Mouse (Mus musculus): ENCODE results near the gene Ccdc194. TPM values are rescaled to one million over a fixed set of nuclear protein-coding genes. Genes with fewer than 3 reads are reported as not detected.
A peak's percentile ranks its signal among the peaks of the same experiment; 100 is the strongest.

Ccdc194 gene
- polyA plus RNA-seq, 1 experiment from 2014 or later, result 0.27 TPM

DNA sequence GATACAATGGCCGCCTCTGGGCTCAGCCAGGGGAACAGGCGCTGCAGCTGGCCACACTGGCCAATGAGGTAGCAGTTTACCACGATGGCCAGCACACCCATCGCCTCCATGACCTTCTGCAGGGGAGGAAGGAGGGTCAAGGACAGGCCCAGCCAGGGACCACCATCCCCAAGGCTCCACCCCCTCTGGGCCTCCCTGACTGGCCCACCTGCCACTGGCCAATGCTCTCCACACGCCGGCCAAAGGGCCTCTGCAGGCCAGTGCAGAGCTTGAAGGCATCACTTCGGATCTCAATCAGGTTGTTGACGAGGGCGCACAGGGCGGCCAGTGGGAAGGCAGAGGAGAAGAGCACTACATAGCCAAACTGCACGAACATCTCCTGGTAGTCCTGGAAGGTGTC is 46.6 kb downstream of the Ccdc194 start:
- H3K27me3 ChIP-seq (ENCODE audit: control insufficient read depth, insufficient read depth, low read length), result no peaks in the 10 kb centered on the region
- H3K27ac ChIP-seq (ENCODE audit: low read depth, low read length), result no peak overlapping the region
- no peaks in the 10 kb centered on the region for H3K9me3 ChIP-seq (ENCODE audit: control insufficient read depth, low read length)
- H3K4me3 ChIP-seq (ENCODE audit: low read length), result no peak overlapping the region
- H3K4me2 ChIP-seq (replicated peaks; ENCODE audit: low read depth, low read length), result no peak overlapping the region
- ATAC-seq (ENCODE audit: low FRiP score, low TSS enrichment), result no peak
- 94% methylated on average over 11 of the region's 11 CpGs for WGBS
- H3K9ac ChIP-seq (ENCODE audit: low read depth, low read length), result no peak overlapping the region
- H3K4me1 ChIP-seq (ENCODE audit: control insufficient read depth, insufficient read depth, low read length), result peaks cover 14% of the 10 kb centered on the region
- H3K36me3 ChIP-seq (ENCODE audit: control insufficient read depth, insufficient read depth, low read length), result peaks cover 22% of the 10 kb centered on the region

DNA sequence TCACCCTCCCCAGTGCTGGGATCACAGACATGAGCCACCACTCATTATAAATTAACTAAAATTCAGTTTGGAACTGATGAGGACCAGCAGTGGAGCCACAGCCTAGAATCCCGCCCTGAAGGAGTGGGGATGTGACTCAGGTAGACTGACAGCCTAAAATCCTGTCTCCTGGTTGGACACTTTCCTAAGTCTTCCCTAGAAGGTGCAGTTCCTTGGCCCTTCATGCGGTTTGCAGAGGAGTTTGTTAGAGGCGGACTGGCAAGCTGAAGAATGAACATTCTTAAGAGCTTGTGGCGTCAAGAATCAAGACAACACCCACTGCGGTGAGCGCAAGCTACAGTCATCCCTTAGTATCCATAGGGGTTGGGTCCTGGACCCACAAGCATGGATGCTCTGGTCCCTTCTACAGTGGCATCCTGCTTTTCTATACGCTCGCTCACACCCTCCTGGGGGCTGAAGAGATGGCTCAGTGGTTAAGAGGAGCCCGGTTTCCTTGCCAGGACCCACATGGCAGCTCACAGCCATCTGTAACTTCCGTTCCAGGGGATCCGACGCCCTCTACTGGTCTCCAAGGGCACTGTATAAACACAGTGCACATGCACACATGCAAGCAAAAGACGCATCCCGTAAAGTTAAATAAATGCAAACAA is 48.2 kb downstream of the Ccdc194 start:
- Histone ChIP-seq H3K9ac (ENCODE audit: low read depth, low read length) (peak overlapping the region; percentile 72), H3K36me3 (ENCODE audit: control insufficient read depth, insufficient read depth, low read length) (peaks cover 35% of the 10 kb centered on the region)

GRCm38 (mm10) chr8:71476099-71476940 is 49.2 kb downstream of the Ccdc194 start:
- Histone ChIP-seq H3K4me2 (replicated peaks; ENCODE audit: low read depth, low read length) (peak overlapping the region; percentile 89), H3K27ac (ENCODE audit: low read depth, low read length) (peak overlapping the region; percentile 68), H3K9me3 (ENCODE audit: control insufficient read depth, low read length) (no peaks in the 10 kb centered on the region), H3K4me3 (ENCODE audit: low read length) (peak overlapping the region; percentile 53), H3K27me3 (ENCODE audit: control insufficient read depth, insufficient read depth, low read length) (no peaks in the 10 kb centered on the region), H3K4me1 (ENCODE audit: control insufficient read depth, insufficient read depth, low read length) (peaks cover 14% of the 10 kb centered on the region), H3K9ac (ENCODE audit: low read depth, low read length) (peak overlapping the region; percentile 72), H3K36me3 (ENCODE audit: control insufficient read depth, insufficient read depth, low read length) (peaks cover 40% of the 10 kb centered on the region)
- WGBS, result 1% methylated on average over 54 of the region's 121 CpGs
- ATAC-seq (ENCODE audit: low FRiP score, low TSS enrichment), result peak; percentile 75

More for the DNA sequence above, 48.2 kb downstream of the Ccdc194 start:
- H3K4me2 ChIP-seq (replicated peaks; ENCODE audit: low read depth, low read length), result peak overlapping the region; percentile 89
- peak overlapping the region; percentile 53 for H3K4me3 ChIP-seq (ENCODE audit: low read length)
- WGBS, result 48% methylated on average over 14 of the region's 14 CpGs
- H3K27me3 ChIP-seq (ENCODE audit: control insufficient read depth, insufficient read depth, low read length), result no peaks in the 10 kb centered on the region
- ATAC-seq (ENCODE audit: low FRiP score, low TSS enrichment), result no peak
- no peaks in the 10 kb centered on the region for H3K9me3 ChIP-seq (ENCODE audit: control insufficient read depth, low read length)
- H3K27ac ChIP-seq (ENCODE audit: low read depth, low read length), result no peak overlapping the region
- peaks cover 14% of the 10 kb centered on the region for H3K4me1 ChIP-seq (ENCODE audit: control insufficient read depth, insufficient read depth, low read length)

DNA sequence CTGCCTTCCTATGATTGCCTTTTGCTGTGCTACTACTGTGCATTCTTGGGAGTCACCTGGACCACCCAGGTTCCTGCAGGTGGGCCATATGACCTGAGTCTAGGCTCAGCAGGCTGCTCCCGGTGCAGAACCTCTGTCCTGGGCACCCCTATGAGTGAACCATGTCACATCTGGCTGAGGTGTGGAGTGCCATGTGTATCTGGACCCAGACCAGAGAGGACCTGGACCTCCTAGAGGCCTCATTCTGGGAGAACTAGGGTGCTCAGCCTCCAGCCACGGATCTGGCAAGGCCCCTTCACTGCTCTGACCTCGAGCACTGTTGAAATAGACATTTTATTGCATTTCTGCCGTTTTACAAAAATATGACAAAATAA is 49.8 kb downstream of the Ccdc194 start:
- Histone ChIP-seq H3K4me3 (ENCODE audit: low read length) (peak overlapping the region; percentile 53), H3K9ac (ENCODE audit: low read depth, low read length) (peak overlapping the region; percentile 72; the same call in 1 of the 2 replicates), H3K27me3 (ENCODE audit: control insufficient read depth, insufficient read depth, low read length) (no peaks in the 10 kb centered on the region), H3K9me3 (ENCODE audit: control insufficient read depth, low read length) (no peaks in the 10 kb centered on the region), H3K27ac (ENCODE audit: low read depth, low read length) (peak overlapping the region; percentile 68), H3K36me3 (ENCODE audit: control insufficient read depth, insufficient read depth, low read length) (peaks cover 46% of the 10 kb centered on the region), H3K4me2 (replicated peaks; ENCODE audit: low read depth, low read length) (peak overlapping the region; percentile 89), H3K4me1 (ENCODE audit: control insufficient read depth, insufficient read depth, low read length) (peaks cover 11% of the 10 kb centered on the region)
- no peak; the same call in 1 of the 2 replicates for ATAC-seq (ENCODE audit: low FRiP score, low TSS enrichment)
- 25% methylated on average over 4 of the region's 4 CpGs for WGBS

GRCm38 (mm10) chr8:71474785-71475701 is 50.5 kb downstream of the Ccdc194 start:
- H3K27me3 ChIP-seq (ENCODE audit: control insufficient read depth, insufficient read depth, low read length), result no peaks in the 10 kb centered on the region
- H3K9ac ChIP-seq (ENCODE audit: low read depth, low read length), result no peak overlapping the region
- no peak overlapping the region for H3K4me3 ChIP-seq (ENCODE audit: low read length)
- 88% methylated on average over 25 of the region's 25 CpGs for WGBS
- H3K4me1 ChIP-seq (ENCODE audit: control insufficient read depth, insufficient read depth, low read length), result peaks cover 11% of the 10 kb centered on the region; the same call in 1 of the 2 replicates
- no peaks in the 10 kb centered on the region for H3K9me3 ChIP-seq (ENCODE audit: control insufficient read depth, low read length)
- ATAC-seq (ENCODE audit: low FRiP score, low TSS enrichment), result no peak
- H3K27ac ChIP-seq (ENCODE audit: low read depth, low read length), result 0 out of 2 replicates have a peak overlapping the region, but pooled peaks have one; percentile 68
- H3K4me2 ChIP-seq (replicated peaks; ENCODE audit: low read depth, low read length), result no peak overlapping the region
- H3K36me3 ChIP-seq (ENCODE audit: control insufficient read depth, insufficient read depth, low read length), result peaks cover 47% of the 10 kb centered on the region

- Histone ChIP-seq H3K4me3 (ENCODE audit: low read length) (no peak overlapping the region), H3K27ac (ENCODE audit: low read depth, low read length) (no peak overlapping the region), H3K4me2 (replicated peaks; ENCODE audit: low read depth, low read length) (no peak overlapping the region), H3K36me3 (ENCODE audit: control insufficient read depth, insufficient read depth, low read length) (peaks cover 47% of the 10 kb centered on the region), H3K9me3 (ENCODE audit: control insufficient read depth, low read length) (no peaks in the 10 kb centered on the region), H3K4me1 (ENCODE audit: control insufficient read depth, insufficient read depth, low read length) (peaks cover 11% of the 10 kb centered on the region; the same call in 1 of the 2 replicates), H3K27me3 (ENCODE audit: control insufficient read depth, insufficient read depth, low read length) (no peaks in the 10 kb centered on the region), H3K9ac (ENCODE audit: low read depth, low read length) (no peak overlapping the region)
- no peak for ATAC-seq (ENCODE audit: low FRiP score, low TSS enrichment)
- WGBS, result 94% methylated on average over 18 of the region's 18 CpGs
These were observed 51.2 kb downstream of the Ccdc194 start for GRCm38 (mm10) chr8:71474344-71474743.

- Histone ChIP-seq H3K4me3 (ENCODE audit: low read length) (no peak overlapping the region), H3K4me2 (replicated peaks; ENCODE audit: low read depth, low read length) (no peak overlapping the region), H3K36me3 (ENCODE audit: control insufficient read depth, insufficient read depth, low read length) (peaks cover 47% of the 10 kb centered on the region), H3K27ac (ENCODE audit: low read depth, low read length) (no peak overlapping the region), H3K9ac (ENCODE audit: low read depth, low read length) (no peak overlapping the region), H3K9me3 (ENCODE audit: control insufficient read depth, low read length) (no peaks in the 10 kb centered on the region), H3K4me1 (ENCODE audit: control insufficient read depth, insufficient read depth, low read length) (peaks cover 11% of the 10 kb centered on the region; the same call in 1 of the 2 replicates), H3K27me3 (ENCODE audit: control insufficient read depth, insufficient read depth, low read length) (no peaks in the 10 kb centered on the region)
- WGBS, result 90% methylated on average over 8 of the region's 8 CpGs
- ATAC-seq (ENCODE audit: low FRiP score, low TSS enrichment), result no peak
These were observed 52.7 kb downstream of the Ccdc194 start for GRCm38 (mm10) chr8:71472601-71473386.

DNA sequence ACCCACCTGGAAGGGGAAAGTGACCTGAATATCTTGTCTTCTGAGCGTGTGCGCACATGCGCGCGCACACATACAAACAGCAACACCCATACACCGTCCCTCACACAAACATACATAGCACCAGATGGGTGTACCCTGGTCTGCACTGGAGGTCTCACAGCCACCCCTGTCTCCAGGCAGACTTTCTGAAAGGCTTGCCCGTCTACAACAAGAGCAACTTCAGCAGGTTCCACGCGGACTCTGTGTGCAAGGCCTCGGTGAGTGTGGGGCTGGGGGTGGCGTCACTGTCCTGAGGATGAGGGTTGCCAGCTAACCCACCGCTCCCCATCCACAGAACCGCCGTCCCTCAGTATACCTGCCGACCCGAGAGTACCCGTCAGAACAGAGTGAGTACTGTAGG is 53.6 kb downstream of the Ccdc194 start:
- Histone ChIP-seq H3K9me3 (ENCODE audit: control insufficient read depth, low read length) (no peaks in the 10 kb centered on the region), H3K27me3 (ENCODE audit: control insufficient read depth, insufficient read depth, low read length) (no peaks in the 10 kb centered on the region), H3K27ac (ENCODE audit: low read depth, low read length) (no peak overlapping the region), H3K4me3 (ENCODE audit: low read length) (no peak overlapping the region), H3K4me2 (replicated peaks; ENCODE audit: low read depth, low read length) (no peak overlapping the region), H3K4me1 (ENCODE audit: control insufficient read depth, insufficient read depth, low read length) (peaks cover 4% of the 10 kb centered on the region; the same call in 1 of the 2 replicates), H3K36me3 (ENCODE audit: control insufficient read depth, insufficient read depth, low read length) (peaks cover 47% of the 10 kb centered on the region), H3K9ac (ENCODE audit: low read depth, low read length) (no peak overlapping the region)
- 97% methylated on average over 17 of the region's 17 CpGs for WGBS
- ATAC-seq (ENCODE audit: low FRiP score, low TSS enrichment), result no peak
